Mouse (Mus musculus) adrenal gland, adult 8-10 months (tissue): ENCODE data around the gene Glrp1. TPM values are rescaled to one million over a fixed set of nuclear protein-coding genes. Genes with fewer than 3 reads are reported as not detected.

Source experiments
- DNase-seq: peaks from one replicate; pipeline ENCODE4 v3.0.0; 2022
- total RNA-seq, 4 experiments: library from RNA; stranded (reverse); gene quantifications; 2 replicates each; pipeline ENCODE4 v1.2.4; 2022

The Glrp1 gene
- total RNA-seq = not detected

GRCm38 (mm10) chr1:88509789-88510188 lies at the start of gene Glrp1:
TSS of gene Glrp1 (minus strand) at chr1:88510066.
- no peak for DNase-seq

- peak; percentile 69 for DNase-seq
Observed at GRCm38 (mm10) chr1:88559258-88559657, 49.4 kb upstream of the Glrp1 start.

GRCm38 (mm10) chr1:88558793-88559192 lies 48.9 kb upstream of the Glrp1 start:
- DNase-seq = no peak

GRCm38 (mm10) chr1:88556401-88556800 lies 46.5 kb upstream of the Glrp1 start:
- DNase-seq = no peak

- no peak for DNase-seq
Observed at GRCm38 (mm10) chr1:88553500-88554187, 43.8 kb upstream of the Glrp1 start.

GRCm38 (mm10) chr1:88549263-88549662 lies 39.4 kb upstream of the Glrp1 start:
- DNase-seq = no peak

- no peak for DNase-seq
Observed at GRCm38 (mm10) chr1:88547172-88547571, 37.3 kb upstream of the Glrp1 start.

GRCm38 (mm10) chr1:88543608-88544007 lies 33.7 kb upstream of the Glrp1 start:
- no peak for DNase-seq

GRCm38 (mm10) chr1:88539823-88540222 lies 30.0 kb upstream of the Glrp1 start:
- no peak for DNase-seq

- no peak for DNase-seq
Observed at GRCm38 (mm10) chr1:88539256-88539655, 29.4 kb upstream of the Glrp1 start.

GRCm38 (mm10) chr1:88536308-88536707 lies 26.4 kb upstream of the Glrp1 start:
- DNase-seq = no peak

- DNase-seq = no peak
Observed at GRCm38 (mm10) chr1:88534091-88534490, 24.2 kb upstream of the Glrp1 start.

- no peak for DNase-seq
Observed at GRCm38 (mm10) chr1:88526161-88526560, 16.3 kb upstream of the Glrp1 start.

- no peak for DNase-seq
Observed at GRCm38 (mm10) chr1:88525622-88526021, 15.8 kb upstream of the Glrp1 start.

GRCm38 (mm10) chr1:88521170-88521747 lies 11.4 kb upstream of the Glrp1 start:
- DNase-seq = no peak

- no peak for DNase-seq
Observed at GRCm38 (mm10) chr1:88513613-88514012, 3.7 kb upstream of the Glrp1 start.

- no peak for DNase-seq
Observed at GRCm38 (mm10) chr1:88507886-88508285, 2.0 kb downstream of the Glrp1 start.

- DNase-seq = no peak
Observed at GRCm38 (mm10) chr1:88507214-88507613, 2.7 kb downstream of the Glrp1 start.

GRCm38 (mm10) chr1:88506412-88506811 lies 3.5 kb downstream of the Glrp1 start:
- DNase-seq = no peak

GRCm38 (mm10) chr1:88505697-88506096 lies 4.2 kb downstream of the Glrp1 start:
- no peak for DNase-seq

GRCm38 (mm10) chr1:88504531-88504945 lies 5.3 kb downstream of the Glrp1 start:
- no peak for DNase-seq

- no peak for DNase-seq
Observed at GRCm38 (mm10) chr1:88502822-88503221, 7.0 kb downstream of the Glrp1 start.

GRCm38 (mm10) chr1:88499230-88499737 lies 10.6 kb downstream of the Glrp1 start:
- DNase-seq = no peak

GRCm38 (mm10) chr1:88497407-88497806 lies 12.5 kb downstream of the Glrp1 start:
- no peak for DNase-seq
